Mouse (Mus musculus): ENCODE measurements around the gene Ptprn2. TPM values are rescaled to one million over a fixed set of nuclear protein-coding genes. Genes with fewer than 3 reads are reported as not detected.

The Ptprn2 gene
- total and polyA plus RNA-seq, 3 experiments = 0.17 TPM; not detected in 2

GRCm38 (mm10) chr12:116515824-116516223 lies 30.3 kb downstream of the Ptprn2 start:
- Histone ChIP-seq H3K4me3 (replicated peaks in 1 of 3; ENCODE audit: low read depth in 2 of 3, low read length in 2 of 3, poor library complexity in 1 of 3) (no peak overlapping the region), H3K9ac (ENCODE audit: insufficient read depth, low read depth) (no peak overlapping the region), H3K79me2 (replicated peaks; ENCODE audit: control insufficient read depth, extremely low read depth, insufficient read depth, poor library complexity, severe bottlenecking) (no peaks in the 10 kb centered on the region), H3K27me3 (replicated peaks) (peaks cover 25% of the 10 kb centered on the region), H3K9me3 (replicated peaks; ENCODE audit: low read length) (no peaks in the 10 kb centered on the region), H3K4me1 (ENCODE audit: control insufficient read depth in 1 of 2, insufficient read depth in 2 of 2) (no peaks in the 10 kb centered on the region), H3K4me2 (ENCODE audit: insufficient read depth, low read depth, poor library complexity, severe bottlenecking) (no peak overlapping the region), H3K27ac (ENCODE audit: insufficient read depth, low read depth) (no peak overlapping the region), H3K36me3 (replicated peaks in 1 of 2; ENCODE audit: control insufficient read depth in 1 of 2, insufficient read depth in 1 of 2, low read length in 1 of 2) (no peaks in the 10 kb centered on the region)
- dilution Hi-C loops (cut with MboI; ENCODE audit: extremely low pct_ligation_motif_present, extremely low pct_unique_long_range_greater_than_20kb, low sequenced_read_pairs) = no loop called here
- in situ Hi-C loops (cut with MboI; ENCODE audit: low pct_ligation_motif_present, low pct_unique_long_range_greater_than_20kb, low sequenced_read_pairs) = no loop called here
- no peak for DNase-seq (ENCODE audit: extremely low read depth)
- TF ChIP-seq ZKSCAN1 (IDR thresholded peaks at IDR 0.05; ENCODE audit: borderline replicate concordance, low read depth, low read length) = no peak
- TF ChIP-seq E2F4 (IDR thresholded peaks at IDR 0.05; ENCODE audit: insufficient replicate concordance, low read depth, low read length) = no peak

- H3K4me1 ChIP-seq (ENCODE audit: control insufficient read depth in 1 of 2, insufficient read depth in 2 of 2) = no peaks in the 10 kb centered on the region
- H3K9me3 ChIP-seq (replicated peaks; ENCODE audit: low read length) = no peaks in the 10 kb centered on the region
- no peak overlapping the region for H3K9ac ChIP-seq (ENCODE audit: insufficient read depth, low read depth)
- TF ChIP-seq PAX5 (IDR thresholded peaks at IDR 0.05; ENCODE audit: low read length) (no peak), MYC (IDR thresholded peaks at IDR 0.05; ENCODE audit: low read depth, low read length) (no peak), SIN3A (IDR thresholded peaks at IDR 0.05; ENCODE audit: low read length) (no peak), MXI1 (IDR thresholded peaks at IDR 0.05; ENCODE audit: low read depth, low read length) (no peak), NRF1 (IDR thresholded peaks at IDR 0.05; ENCODE audit: low read depth, low read length) (no peak), ETS1 (conservative IDR thresholded peaks at IDR 0.05; ENCODE audit: low read depth, low read length) (no peak), E2F4 (IDR thresholded peaks at IDR 0.05; ENCODE audit: insufficient replicate concordance, low read depth, low read length) (no peak), BHLHE40 (IDR thresholded peaks at IDR 0.05; ENCODE audit: low read depth, low read length) (no peak), POLR2AphosphoS2 (IDR thresholded peaks at IDR 0.05; ENCODE audit: low read depth, low read length) (no peak), MAFK (IDR thresholded peaks at IDR 0.05; ENCODE audit: insufficient replicate concordance, low read length) (no peak), USF1 (IDR thresholded peaks at IDR 0.05; ENCODE audit: low read depth, low read length) (no peak), RCOR1 (conservative IDR thresholded peaks at IDR 0.05; ENCODE audit: low read depth, low read length) (no peak), HCFC1 (IDR thresholded peaks at IDR 0.05; ENCODE audit: low read depth, low read length) (no peak), JUN (IDR thresholded peaks at IDR 0.05; ENCODE audit: insufficient read depth, low read depth, low read length) (no peak)
- in situ Hi-C loops (cut with MboI; ENCODE audit: low pct_ligation_motif_present, low pct_unique_long_range_greater_than_20kb, low sequenced_read_pairs) = no loop called here
- H3K36me3 ChIP-seq (replicated peaks in 1 of 2; ENCODE audit: control insufficient read depth in 1 of 2, insufficient read depth in 1 of 2, low read length in 1 of 2) = no peaks in the 10 kb centered on the region
- DNase-seq (ENCODE audit: extremely low read depth) = no peak
- H3K27ac ChIP-seq (ENCODE audit: insufficient read depth, low read depth) = no peak overlapping the region
- H3K4me3 ChIP-seq (replicated peaks in 1 of 3; ENCODE audit: low read depth in 2 of 3, low read length in 2 of 3, poor library complexity in 1 of 3) = no peak overlapping the region
- dilution Hi-C loops (cut with MboI; ENCODE audit: extremely low pct_ligation_motif_present, extremely low pct_unique_long_range_greater_than_20kb, low sequenced_read_pairs) = no loop called here
- H3K79me2 ChIP-seq (replicated peaks; ENCODE audit: control insufficient read depth, extremely low read depth, insufficient read depth, poor library complexity, severe bottlenecking) = no peaks in the 10 kb centered on the region
- H3K4me2 ChIP-seq (ENCODE audit: insufficient read depth, low read depth, poor library complexity, severe bottlenecking) = no peak overlapping the region
- H3K27me3 ChIP-seq (replicated peaks) = peaks cover 41% of the 10 kb centered on the region
Measured at GRCm38 (mm10) chr12:116528861-116529260, 43.3 kb downstream of the Ptprn2 start.
